Mouse (Mus musculus): ENCODE measurements around the gene Slc29a1. TPM values are rescaled to one million over a fixed set of nuclear protein-coding genes. Genes with fewer than 3 reads are reported as not detected.

Slc29a1 gene
- polyA plus RNA-seq, 1 experiment from 2014 or later, result 93.6 TPM

GRCm38 (mm10) chr17:45563216-45563615 lies 36.2 kb downstream of the Slc29a1 start:
- Histone ChIP-seq H3K9me3 (replicated peaks; ENCODE audit: low read length) (no peaks in the 10 kb centered on the region), H3K36me3 (ENCODE audit: insufficient read depth, low read length) (peaks cover 30% of the 10 kb centered on the region), H3K27me3 (ENCODE audit: insufficient read depth, low read length) (no peaks in the 10 kb centered on the region), H3K4me2 (ENCODE audit: low read length) (no peak overlapping the region), H3K27ac (no peak overlapping the region), H3K4me1 (replicated peaks; ENCODE audit: insufficient read depth, low read length) (peaks cover 13% of the 10 kb centered on the region), H3K4me3 (replicated peaks; ENCODE audit: low read depth, low read length) (no peak overlapping the region), H3K9ac (ENCODE audit: low read depth, low read length) (no peak overlapping the region)
- WGBS, result 78% methylated on average over 12 of the region's 12 CpGs
- no peak for TF ChIP-seq CTCF (IDR thresholded peaks at IDR 0.05; ENCODE audit: low read depth)
- no peak for DNase-seq (ENCODE audit: low spot score)
- no peak for ATAC-seq (replicated peaks; ENCODE audit: low FRiP score, low read depth)

GRCm38 (mm10) chr17:45559732-45560525 lies 39.5 kb downstream of the Slc29a1 start:
- WGBS, result 86% methylated on average over 15 of the region's 15 CpGs
- 0 out of 2 replicates have a peak, but pooled peaks cover 3% of the 10 kb centered on the region for H3K36me3 ChIP-seq (ENCODE audit: insufficient read depth, low read length)
- ATAC-seq (replicated peaks; ENCODE audit: low FRiP score, low read depth) (no peak), DNase-seq (ENCODE audit: low spot score) (no peak)
- H3K27ac ChIP-seq, result no peak overlapping the region
- no peak overlapping the region for H3K4me3 ChIP-seq (replicated peaks; ENCODE audit: low read depth, low read length)
- no peak overlapping the region for H3K9ac ChIP-seq (ENCODE audit: low read depth, low read length)
- H3K9me3 ChIP-seq (replicated peaks; ENCODE audit: low read length), result no peaks in the 10 kb centered on the region
- H3K27me3 ChIP-seq (ENCODE audit: insufficient read depth, low read length), result no peaks in the 10 kb centered on the region
- TF ChIP-seq CTCF (IDR thresholded peaks at IDR 0.05; ENCODE audit: low read depth), result no peak
- H3K4me1 ChIP-seq (replicated peaks; ENCODE audit: insufficient read depth, low read length), result peaks cover 12% of the 10 kb centered on the region
- H3K4me2 ChIP-seq (ENCODE audit: low read length), result no peak overlapping the region

DNA sequence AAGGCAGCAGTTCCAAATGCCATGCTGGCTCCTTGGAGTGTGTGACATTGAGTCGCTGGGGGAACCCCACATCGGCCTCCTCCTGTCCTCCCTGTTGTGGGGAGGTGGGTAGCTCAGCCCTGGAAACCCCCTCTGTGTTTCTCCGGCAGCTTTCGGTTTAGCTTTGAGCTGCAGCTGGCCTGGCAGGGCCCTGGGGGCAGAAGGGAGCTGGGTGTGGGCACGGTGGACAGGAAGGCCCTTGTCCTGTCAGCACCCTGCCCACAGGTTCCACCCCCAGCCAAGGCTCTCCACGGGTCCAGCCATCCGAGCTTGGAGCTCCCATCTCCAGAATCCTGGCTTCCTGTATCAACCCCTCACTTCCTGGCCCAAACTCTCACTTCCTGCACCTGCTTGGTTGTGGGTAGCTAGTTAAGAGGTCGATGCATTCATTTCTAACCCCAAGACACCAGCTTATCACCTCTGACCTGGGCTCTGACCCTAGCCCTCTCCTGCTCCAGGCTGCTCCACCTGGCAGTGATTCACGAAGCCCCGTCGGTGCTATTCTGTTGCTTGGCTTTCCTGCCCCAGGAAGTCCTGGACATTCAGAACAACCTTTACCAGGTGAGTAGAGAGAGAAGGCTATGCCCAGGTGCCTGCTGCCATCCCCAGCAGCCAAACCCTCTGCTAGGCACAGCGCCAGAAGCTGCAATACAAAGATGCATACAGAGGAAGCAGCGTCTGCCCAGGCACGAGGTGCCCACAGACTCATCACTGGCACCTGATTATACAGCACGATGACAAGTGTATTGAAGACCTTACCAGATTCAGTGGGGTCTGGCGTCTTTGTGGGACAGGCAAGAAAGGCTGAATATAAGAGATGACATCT lies 41.2 kb downstream of the Slc29a1 start:
- WGBS, result 66% methylated on average over 16 of the region's 16 CpGs
- Histone ChIP-seq H3K27ac (no peak overlapping the region), H3K9me3 (replicated peaks; ENCODE audit: low read length) (no peaks in the 10 kb centered on the region), H3K27me3 (ENCODE audit: insufficient read depth, low read length) (no peaks in the 10 kb centered on the region), H3K4me1 (replicated peaks; ENCODE audit: insufficient read depth, low read length) (peaks cover 4% of the 10 kb centered on the region; the same call in 1 of the 2 replicates), H3K4me2 (ENCODE audit: low read length) (0 out of 2 replicates have a peak overlapping the region, but pooled peaks have one; percentile 92), H3K36me3 (ENCODE audit: insufficient read depth, low read length) (0 out of 2 replicates have a peak, but pooled peaks cover 3% of the 10 kb centered on the region), H3K9ac (ENCODE audit: low read depth, low read length) (no peak overlapping the region), H3K4me3 (replicated peaks; ENCODE audit: low read depth, low read length) (no peak overlapping the region)
- DNase-seq (ENCODE audit: low spot score), result no peak
- no peak for ATAC-seq (replicated peaks; ENCODE audit: low FRiP score, low read depth)
- TF ChIP-seq CTCF (IDR thresholded peaks at IDR 0.05; ENCODE audit: low read depth), result no peak

DNA sequence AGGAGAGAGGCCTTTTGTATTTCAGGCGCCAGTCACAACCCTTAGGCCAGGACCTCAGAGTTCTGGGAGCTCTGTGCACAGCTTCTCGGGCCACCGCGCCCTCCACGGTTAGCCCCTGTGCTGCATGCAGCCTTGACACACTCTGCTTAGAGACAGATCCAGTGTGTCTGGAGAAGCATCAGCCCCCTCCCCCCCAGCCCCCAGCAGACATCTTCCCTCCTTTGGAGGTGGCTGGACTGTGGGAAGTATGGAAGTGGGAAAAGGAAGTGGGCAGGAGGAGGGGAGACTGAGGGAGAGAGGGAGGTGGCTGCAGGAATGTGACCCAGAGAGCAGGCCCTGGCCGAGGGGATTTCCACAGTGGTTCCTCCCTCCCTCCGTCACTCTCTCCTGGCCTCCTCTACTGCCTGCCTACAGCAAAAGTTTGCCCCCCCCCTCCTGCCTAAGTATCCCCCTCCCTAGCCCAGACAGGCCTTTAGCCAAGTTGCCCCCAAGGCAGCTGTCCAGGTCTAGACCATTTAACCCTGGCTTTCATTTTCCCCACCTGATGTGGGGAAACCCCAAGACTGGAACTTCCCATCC lies 42.1 kb downstream of the Slc29a1 start:
- H3K4me1 ChIP-seq (replicated peaks; ENCODE audit: insufficient read depth, low read length), result peaks cover 4% of the 10 kb centered on the region; the same call in 1 of the 2 replicates
- TF ChIP-seq CTCF (IDR thresholded peaks at IDR 0.05; ENCODE audit: low read depth), result no peak
- DNase-seq (ENCODE audit: low spot score) (no peak), ATAC-seq (replicated peaks; ENCODE audit: low FRiP score, low read depth) (no peak)
- no peak overlapping the region for H3K9ac ChIP-seq (ENCODE audit: low read depth, low read length)
- H3K4me2 ChIP-seq (ENCODE audit: low read length), result 0 out of 2 replicates have a peak overlapping the region, but pooled peaks have one; percentile 92
- H3K4me3 ChIP-seq (replicated peaks; ENCODE audit: low read depth, low read length), result no peak overlapping the region
- 58% methylated on average over 6 of the region's 7 CpGs for WGBS
- 0 out of 2 replicates have a peak, but pooled peaks cover 3% of the 10 kb centered on the region for H3K36me3 ChIP-seq (ENCODE audit: insufficient read depth, low read length)
- no peaks in the 10 kb centered on the region for H3K9me3 ChIP-seq (replicated peaks; ENCODE audit: low read length)
- no peaks in the 10 kb centered on the region for H3K27me3 ChIP-seq (ENCODE audit: insufficient read depth, low read length)
- H3K27ac ChIP-seq, result no peak overlapping the region

- no peak overlapping the region for H3K27ac ChIP-seq
- WGBS, result 66% methylated on average over 3 of the region's 3 CpGs
- no peak for ATAC-seq (replicated peaks; ENCODE audit: low FRiP score, low read depth)
- DNase-seq (ENCODE audit: low spot score), result no peak
- H3K4me3 ChIP-seq (replicated peaks; ENCODE audit: low read depth, low read length), result peak overlapping the region; percentile 57
- H3K4me1 ChIP-seq (replicated peaks; ENCODE audit: insufficient read depth, low read length), result peaks cover 4% of the 10 kb centered on the region; the same call in 1 of the 2 replicates
- no peak overlapping the region for H3K9ac ChIP-seq (ENCODE audit: low read depth, low read length)
- no peaks in the 10 kb centered on the region for H3K27me3 ChIP-seq (ENCODE audit: insufficient read depth, low read length)
- TF ChIP-seq CTCF (IDR thresholded peaks at IDR 0.05; ENCODE audit: low read depth), result no peak
- H3K36me3 ChIP-seq (ENCODE audit: insufficient read depth, low read length), result 0 out of 2 replicates have a peak, but pooled peaks cover 3% of the 10 kb centered on the region
- H3K9me3 ChIP-seq (replicated peaks; ENCODE audit: low read length), result no peaks in the 10 kb centered on the region
- H3K4me2 ChIP-seq (ENCODE audit: low read length), result peak overlapping the region; percentile 92
Measured at GRCm38 (mm10) chr17:45556514-45557245, 42.7 kb downstream of the Slc29a1 start.
